Mouse (Mus musculus) heart, adult 11 months (tissue): ENCODE measurements around the gene 2410015M20Rik.
"Not testable (repeated sequence)": the region's sequence is repeated elsewhere in the genome, so short reads cannot be mapped to it uniquely, and the experiment has no call there.

ENCODE experiments used
- DNase-seq: peaks from one replicate; pipeline ENCODE4 v3.0.0; 2022

The 2410015M20Rik gene

GRCm38 (mm10) chr17:56609452-56610171 is at the start of gene 2410015M20Rik:
TSS of gene 2410015M20Rik (minus strand) at chr17:56609771.
- DNase-seq: peak; percentile 100

DNA sequence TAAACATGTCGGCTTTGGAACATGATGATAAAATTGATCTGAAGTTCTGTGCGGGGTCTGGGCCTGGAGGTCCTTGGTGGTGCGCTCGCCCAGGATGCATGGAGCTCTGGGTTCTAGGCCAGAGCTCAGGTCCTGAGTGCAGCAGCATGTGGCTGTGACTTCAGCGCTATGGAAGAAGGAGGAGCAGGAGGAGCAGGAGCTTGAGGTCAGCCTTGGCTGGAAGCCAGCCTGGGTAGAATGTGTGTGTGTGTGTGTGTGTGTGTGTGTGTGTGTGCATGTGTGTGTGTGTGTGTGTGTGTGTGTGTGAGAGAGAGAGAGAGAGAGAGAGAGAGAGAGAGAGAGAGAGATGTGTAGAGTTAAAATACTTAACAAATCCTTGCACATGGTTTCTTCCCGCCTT is 46.6 kb upstream of the 2410015M20Rik start:
- no peak for DNase-seq

GRCm38 (mm10) chr17:56655311-56655710 is 45.7 kb upstream of the 2410015M20Rik start:
- no peak for DNase-seq

- DNase-seq: no peak
Measured at GRCm38 (mm10) chr17:56654771-56655170, 45.2 kb upstream of the 2410015M20Rik start.

DNA sequence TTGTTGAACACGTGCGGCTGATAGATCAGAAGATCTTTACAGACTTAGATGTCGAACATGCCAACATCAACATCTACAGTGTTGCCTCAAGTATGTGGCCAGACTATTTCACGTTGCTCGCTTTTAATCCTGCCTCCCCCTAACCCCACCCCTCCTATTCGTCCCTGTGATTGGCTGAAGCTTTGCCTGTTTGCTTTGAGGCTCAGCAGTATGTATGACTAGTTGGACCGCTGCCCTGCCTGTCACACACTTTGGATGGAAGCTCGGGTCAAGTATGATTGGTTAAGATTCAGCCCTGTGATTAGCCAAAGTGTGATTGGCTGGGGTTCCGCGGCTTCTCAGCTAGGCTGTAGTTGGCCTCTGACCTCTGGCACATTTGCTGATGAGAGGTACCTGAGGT is 42.2 kb upstream of the 2410015M20Rik start:
- DNase-seq: no peak

GRCm38 (mm10) chr17:56647546-56647945 is 38.0 kb upstream of the 2410015M20Rik start:
- no peak for DNase-seq

- no peak for DNase-seq
Measured at GRCm38 (mm10) chr17:56643237-56643636, 33.7 kb upstream of the 2410015M20Rik start.

- no peak for DNase-seq
Measured at GRCm38 (mm10) chr17:56634023-56634422, 24.5 kb upstream of the 2410015M20Rik start.

DNA sequence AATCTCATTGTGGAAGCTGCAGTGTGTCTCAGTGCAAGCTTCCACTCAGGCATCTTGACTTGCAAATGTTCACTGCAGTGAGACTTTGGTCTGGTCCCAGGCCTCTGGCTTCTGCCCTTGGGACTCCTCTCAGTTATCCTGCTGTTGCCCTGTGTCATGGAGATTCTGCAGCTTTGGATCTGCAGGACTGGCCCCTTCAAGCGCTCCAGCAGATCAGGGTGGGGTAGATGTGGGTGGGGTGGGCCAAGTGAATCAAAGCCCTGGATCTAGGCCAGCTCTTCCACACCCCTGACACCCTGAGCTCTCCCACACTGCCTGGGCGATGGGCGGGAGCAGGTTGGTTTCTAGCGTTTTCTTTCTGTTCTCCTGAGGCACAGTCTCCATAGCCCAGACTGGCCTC is 22.2 kb upstream of the 2410015M20Rik start:
- DNase-seq: no peak

DNA sequence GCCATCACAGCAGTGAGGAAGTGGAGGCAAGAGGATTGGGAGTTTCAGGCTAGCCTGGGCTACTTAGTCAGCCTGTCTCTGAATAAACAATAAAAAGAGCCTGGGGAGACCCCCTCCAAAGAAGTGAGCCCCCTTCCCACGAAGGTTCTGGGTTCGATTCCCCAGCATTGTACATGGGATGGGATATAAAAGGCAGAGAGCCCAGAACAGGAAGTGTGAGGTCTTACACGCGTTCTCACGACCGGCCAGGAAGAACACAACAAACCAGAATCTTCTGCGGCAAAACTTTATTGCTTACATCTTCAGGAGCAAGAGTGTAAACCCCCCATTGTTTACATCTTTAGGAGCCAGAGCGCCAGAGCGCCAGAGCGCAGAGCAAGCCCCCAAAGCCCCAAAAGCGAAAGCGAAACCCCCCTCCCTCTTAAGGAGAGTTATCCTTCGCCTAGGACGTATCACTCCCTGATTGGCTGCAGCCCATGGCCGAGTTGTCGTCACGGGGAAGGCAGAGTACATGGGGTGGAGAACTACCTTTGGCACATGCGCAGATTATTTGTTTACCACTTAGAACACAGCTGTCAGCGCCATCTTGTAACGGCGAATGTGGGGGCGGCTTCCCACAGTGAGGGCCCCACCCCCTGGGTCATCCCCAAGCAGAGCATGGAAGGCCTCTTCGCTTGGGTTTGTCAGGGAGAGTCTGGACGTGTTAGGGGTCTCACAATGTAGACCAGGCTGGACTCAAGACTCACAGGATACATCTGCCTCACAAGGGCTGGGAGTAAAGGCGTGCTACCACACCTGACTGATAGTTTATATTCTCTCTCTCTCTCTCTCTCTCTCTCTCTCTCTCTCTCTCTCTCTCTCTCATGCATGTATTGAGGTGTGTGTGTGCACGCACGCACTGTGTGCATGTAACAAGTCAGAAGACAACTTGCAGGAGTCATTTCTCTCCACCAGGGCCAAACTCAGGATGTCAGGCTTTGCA is 20.5 kb upstream of the 2410015M20Rik start:
- not testable (repeated sequence) for DNase-seq

DNA sequence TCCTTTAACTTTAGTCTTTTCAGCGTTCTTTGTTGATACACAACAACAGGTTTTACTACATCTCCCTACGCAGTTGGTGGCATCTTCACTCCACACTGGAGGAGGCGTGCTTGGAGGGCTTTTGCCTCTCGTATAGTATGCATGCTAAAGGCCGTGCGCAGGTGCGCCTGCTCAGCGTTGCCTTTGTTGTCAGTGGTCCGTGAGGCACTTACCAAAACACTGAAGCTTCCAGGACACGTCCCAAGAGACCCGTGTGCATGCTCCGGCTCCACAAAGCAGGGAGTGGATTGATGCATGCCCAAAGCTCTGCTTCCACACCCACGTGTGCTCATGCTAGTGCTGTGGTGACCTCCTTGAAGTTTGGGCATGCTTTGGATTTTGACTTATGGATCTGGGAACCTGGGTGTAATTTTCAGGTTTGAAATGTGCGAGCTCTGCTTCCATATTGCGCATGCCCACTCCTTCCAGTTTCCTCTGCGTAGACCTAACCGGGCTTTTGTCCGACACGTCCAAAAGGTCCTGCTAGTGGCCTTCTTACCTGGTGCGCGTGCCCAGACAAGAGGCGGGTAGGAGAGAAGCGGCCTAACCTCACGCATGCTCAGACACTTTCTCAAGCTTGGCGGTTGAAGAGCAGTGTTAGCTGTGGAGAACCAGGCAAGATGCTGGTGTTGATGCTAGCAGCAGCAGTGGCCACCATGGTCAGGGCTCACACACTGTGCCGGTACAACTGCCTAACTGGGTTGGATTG is 18.1 kb upstream of the 2410015M20Rik start, which contains the start of gene Catsperd:
Catsperd (plus strand) TSS at position 614 of the 748 bp plus-strand sequence.
- no peak for DNase-seq

GRCm38 (mm10) chr17:56626754-56627470 is 17.3 kb upstream of the 2410015M20Rik start, which contains the start of gene Lonp1:
TSS of gene Lonp1 (minus strand) at chr17:56626887.
- peak; percentile 99 for DNase-seq

DNA sequence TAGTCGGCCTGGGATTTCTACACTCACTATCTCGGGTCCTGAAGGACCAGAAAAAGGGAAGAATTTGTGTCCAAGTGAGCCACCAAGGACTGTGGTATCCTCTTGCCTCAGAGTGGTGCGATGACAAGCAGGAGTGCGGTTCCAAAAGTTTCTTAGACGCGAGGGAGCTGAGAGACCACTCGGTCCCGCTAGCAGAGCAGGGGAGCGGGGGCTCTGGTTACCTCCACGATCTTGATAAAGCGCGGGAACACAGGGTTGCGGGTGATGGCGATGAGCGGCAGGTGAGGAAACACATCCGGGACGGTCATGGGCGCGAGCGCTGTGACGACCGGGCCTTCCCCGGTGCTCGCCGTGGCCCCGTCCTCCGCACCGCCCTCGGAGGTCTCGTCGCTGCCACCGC is 16.7 kb upstream of the 2410015M20Rik start:
- DNase-seq: no peak

GRCm38 (mm10) chr17:56625495-56625894 is 15.9 kb upstream of the 2410015M20Rik start:
- peak; percentile 87 for DNase-seq

DNA sequence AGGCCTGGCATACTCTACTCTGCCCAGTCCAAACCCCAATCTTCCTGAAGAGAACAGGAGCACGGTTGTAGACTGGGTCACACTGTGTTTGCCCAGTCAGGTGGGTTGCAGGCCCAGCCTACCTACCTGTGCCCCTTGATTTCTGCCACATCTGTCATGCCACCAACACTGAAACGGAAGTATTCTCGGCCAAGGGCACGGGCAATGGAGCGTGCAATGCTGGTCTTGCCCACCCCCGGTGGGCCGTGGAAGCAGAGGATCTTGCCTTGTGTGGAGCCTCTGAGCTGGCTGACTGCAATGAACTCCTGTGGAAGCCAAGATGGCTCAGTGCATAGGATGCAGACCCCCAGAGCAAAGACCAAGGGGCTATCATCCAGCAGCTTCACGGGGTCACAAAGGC is 8.1 kb upstream of the 2410015M20Rik start:
- DNase-seq: peak; percentile 83

- no peak for DNase-seq
Measured at GRCm38 (mm10) chr17:56616725-56617124, 7.2 kb upstream of the 2410015M20Rik start.

- peak; percentile 90 for DNase-seq
Measured at GRCm38 (mm10) chr17:56615792-56616191, 6.2 kb upstream of the 2410015M20Rik start.

GRCm38 (mm10) chr17:56615136-56615784 is 5.7 kb upstream of the 2410015M20Rik start:
- DNase-seq: no peak

DNA sequence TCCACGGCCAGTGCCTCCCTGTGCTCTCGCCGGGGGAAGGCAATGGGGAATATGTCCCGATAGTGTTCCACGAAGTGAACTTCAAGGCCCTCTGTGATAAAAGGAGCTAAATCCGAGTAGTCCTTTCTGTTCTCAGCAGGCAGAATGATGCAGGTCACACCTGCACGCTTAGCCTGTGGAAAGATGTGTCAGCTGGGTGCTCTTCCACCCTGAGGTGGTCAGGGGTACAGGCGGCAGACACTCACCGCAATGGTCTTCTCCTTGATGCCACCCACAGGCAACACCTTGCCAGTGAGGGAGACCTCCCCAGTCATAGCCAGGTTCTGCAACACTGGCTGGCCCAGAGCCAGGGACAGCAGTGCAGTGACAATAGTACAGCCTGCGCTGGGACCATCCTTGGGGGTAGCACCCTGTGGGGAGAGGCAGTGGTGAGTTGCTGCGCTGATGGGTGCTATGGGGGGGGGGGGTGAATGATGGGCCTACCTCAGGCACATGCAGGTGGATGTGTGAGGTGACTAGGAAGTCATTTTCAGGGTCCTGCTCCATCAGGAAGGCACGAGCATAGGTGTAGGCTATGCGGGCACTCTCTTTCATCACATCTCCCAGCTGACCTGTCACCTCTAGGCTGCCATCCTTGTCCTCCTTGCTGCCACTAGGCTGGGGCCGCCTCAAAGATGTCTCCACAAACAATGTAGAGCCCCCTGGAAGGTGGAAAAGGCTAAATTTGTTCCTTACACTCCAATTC is 5.0 kb upstream of the 2410015M20Rik start:
- peak; percentile 92 for DNase-seq

- DNase-seq: peak; percentile 92
Measured at GRCm38 (mm10) chr17:56613893-56614292, 4.3 kb upstream of the 2410015M20Rik start.
